In the genomic region with DNA sequence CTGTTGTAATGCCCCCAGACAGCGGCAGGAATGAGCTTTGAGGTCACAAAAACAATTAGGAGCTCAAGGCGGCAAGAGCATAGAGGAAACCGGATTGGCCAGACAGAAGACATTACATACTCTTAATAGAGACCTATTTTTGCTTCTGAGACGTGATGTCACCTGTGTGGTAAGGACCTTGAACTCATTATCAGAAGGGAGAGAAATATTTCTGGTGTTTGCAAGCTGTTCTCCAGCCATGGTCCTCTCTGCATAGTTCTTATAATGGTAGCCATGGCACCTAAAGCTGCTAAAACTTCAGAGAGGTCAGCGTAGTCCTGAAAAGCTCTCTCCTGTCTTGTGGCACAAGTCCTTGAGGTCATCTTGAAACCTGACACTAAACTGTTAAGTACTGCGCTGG, we compare ENCODE assay signal across 24 mouse cellular contexts.
"Had no signal": no experiment of that assay in that cellular context is flagged by ENCODE, and none has a peak within 500 bp of the region (broad histone marks: within the 10 kb centered on the region; RNA-seq: fewer than 3 reads in every experiment).

No protein-coding gene starts in this region.

- H3K4me2 ChIP-seq: heart, embryonic 11.5 days; heart, embryonic 13.5 days; heart, embryonic 15.5 days; hindbrain, embryonic 13.5 days; hindbrain, embryonic 15.5 days; kidney, embryonic 15.5 days; limb, embryonic 13.5 days; limb, embryonic 15.5 days; liver, embryonic 12.5 days had no signal

- H3K4me3 ChIP-seq: heart, adult 2 months; heart, embryonic 13.5 days; heart, embryonic 15.5 days; hindbrain, embryonic 13.5 days; hindbrain, embryonic 15.5 days; kidney, embryonic 15.5 days; limb, embryonic 13.5 days; limb, embryonic 15.5 days; liver, embryonic 12.5 days had no signal

- H3K4me1 ChIP-seq: heart, embryonic 15.5 days; hindbrain, embryonic 15.5 days; kidney, embryonic 15.5 days; limb, embryonic 13.5 days; limb, embryonic 15.5 days; liver, embryonic 12.5 days had no signal

- DNase-seq: gastrocnemius, postnatal 14 days; gastrocnemius, postnatal 36 days; heart, adult 2 months; heart, postnatal 14 days; heart, postnatal 36 days; kidney, adult 11 months; kidney, adult 2 months; kidney, adult 9 months; kidney, postnatal 14 days; kidney, postnatal 36 days; layer of hippocampus, postnatal 36 days; left cerebral cortex, postnatal 4 days had no signal

- ATAC-seq: hindbrain, postnatal 0 days; liver, embryonic 12.5 days had no signal

- H3K27ac ChIP-seq: heart, adult 2 months; heart, embryonic 13.5 days; heart, embryonic 15.5 days; hindbrain, embryonic 13.5 days; hindbrain, embryonic 15.5 days; hindbrain, postnatal 0 days; kidney, embryonic 15.5 days; kidney, postnatal 0 days; limb, embryonic 13.5 days; limb, embryonic 15.5 days; liver, embryonic 12.5 days; liver, embryonic 14.5 days had no signal

- H3K27me3 ChIP-seq: heart, embryonic 13.5 days; heart, embryonic 15.5 days; hindbrain, embryonic 13.5 days; hindbrain, embryonic 15.5 days; kidney, embryonic 15.5 days; limb, embryonic 13.5 days; limb, embryonic 15.5 days; liver, embryonic 12.5 days had no signal

- H3K9ac ChIP-seq: heart, embryonic 13.5 days; heart, embryonic 15.5 days; hindbrain, embryonic 13.5 days; hindbrain, embryonic 15.5 days; kidney, embryonic 15.5 days; limb, embryonic 13.5 days; limb, embryonic 15.5 days; liver, embryonic 12.5 days; liver, embryonic 14.5 days had no signal

- H3K9me3 ChIP-seq: heart, embryonic 15.5 days; hindbrain, embryonic 15.5 days; limb, embryonic 15.5 days; liver, embryonic 12.5 days had no signal
